Comparison of ENCODE assay signal across 18 mouse cellular contexts in genomic region chr2:29318596-29318995, GRCm38 (mm10). TPM values are rescaled to one million over a fixed set of nuclear protein-coding genes. Genes with fewer than 3 reads are reported as not detected.
DNase-seq lines count a peak whose midpoint lies in the region; TF ChIP-seq lines count a peak whose summit lies in the region.
"Had no signal": no experiment of that assay in that cellular context is flagged by ENCODE, and none has a peak within 500 bp of the region (broad histone marks: within the 10 kb centered on the region; RNA-seq: fewer than 3 reads in every experiment).

No protein-coding gene starts in this region.

- 0 out of 2 replicates have a peak overlapping the region, but pooled peaks have one; percentile 17 for H3K27ac ChIP-seq in cortical plate, adult 2 months (ENCODE audit: insufficient read depth, low read length)
- H3K27ac ChIP-seq: embryonic facial prominence, embryonic 13.5 days; embryonic facial prominence, embryonic 15.5 days; forebrain, embryonic 10.5 days; forebrain, embryonic 12.5 days had no signal

- peaks cover 9% of the 10 kb centered on the region for H3K4me1 ChIP-seq in cortical plate, adult 2 months (ENCODE audit: control insufficient read depth, insufficient read depth, low read length)
- H3K4me1 ChIP-seq: embryonic facial prominence, embryonic 13.5 days; embryonic facial prominence, embryonic 15.5 days; forebrain, embryonic 10.5 days; forebrain, embryonic 12.5 days had no signal

- no peak overlapping the region for H3K4me3 ChIP-seq in cortical plate, adult 2 months (ENCODE audit: insufficient read depth, low read length)
- H3K4me3 ChIP-seq: embryonic facial prominence, embryonic 13.5 days; embryonic facial prominence, embryonic 15.5 days; erythroblast, embryonic 14.5 days; forebrain, embryonic 10.5 days; forebrain, embryonic 12.5 days had no signal

- TF ChIP-seq POLR2A in cortical plate, adult 2 months (IDR thresholded peaks at IDR 0.05; ENCODE audit: extremely low read depth, insufficient read depth, low read length) = no peak

- DNase-seq in adrenal gland, adult 2 months = peak; percentile 55
- no peak for DNase-seq in adrenal gland, postnatal 10 days
- DNase-seq in adrenal gland, postnatal 36 days = peak; percentile 17 to 32
- no peak for DNase-seq in adrenal gland, postnatal 25 days
- DNase-seq in NIH3T3 (ENCODE audit: low read depth) = peak; percentile 7
- DNase-seq in frontal cortex, postnatal 14 days (ENCODE audit: low spot score in 2 of 2) = no peak
- DNase-seq: cerebellum, adult 11-12 months; cerebellum, adult 2 months; cerebellum, adult 9-10 months; cerebellum, postnatal 10 days; cerebellum, postnatal 25 days; embryo, embryonic 11 days had no signal

- TF ChIP-seq CTCF in cortical plate, adult 2 months (IDR thresholded peaks at IDR 0.05; ENCODE audit: extremely low read depth, insufficient read depth, low read length) = no peak

RNA-seq across cellular contexts. Expression of gene Med27, which starts 28.0 kb away (rescaled TPM):
- total RNA-seq in adrenal gland, adult 2 months (2021) = 10 to 100 TPM; 25.8 to 28.1 TPM
- 54.7 and 63.0 TPM in 2 replicates for polyA plus RNA-seq in adrenal gland, adult 2 months (2012; rRNA removed)
- 10 to 100 TPM; 18.6 to 21.7 TPM for total RNA-seq in adrenal gland, postnatal 10 days (2021)
- total RNA-seq in adrenal gland, postnatal 36 days (2021) = 10 to 100 TPM; 26.8 to 27.2 TPM
- 22.6 and 26.3 TPM in 2 replicates for total RNA-seq in adrenal gland, postnatal 25 days (2021)
- polyA plus RNA-seq in cortical plate, adult 2 months (2012; rRNA removed) = 45.6 and 47.6 TPM in 2 replicates

Comparison
In these comparisons a context has a peak if more than half of its experiments do, and no peak if none do; other contexts are left out.
1. DNase-seq: peak in adrenal gland, adult 2 months (single experiment), adrenal gland, postnatal 36 days (2 of 2) and NIH3T3 (single experiment); none in adrenal gland, postnatal 10 days (single experiment), adrenal gland, postnatal 25 days (single experiment) and frontal cortex, postnatal 14 days (0 of 2).